Mouse (Mus musculus) erythroblast, embryonic 14.5 days (primary cell): ENCODE results near the gene Gm5134. TPM values are rescaled to one million over a fixed set of nuclear protein-coding genes. Genes with fewer than 3 reads are reported as not detected.

Experiments
- H3K27me3 ChIP-seq: 2 replicates; pipeline ENCODE4 v1.6.1; 2012; ENCODE audit warnings: inconsistent platforms; ENCODE audit not compliant: control insufficient read depth
- H3K36me3 ChIP-seq: 2 replicates; pipeline ENCODE4 v1.6.1; 2012; ENCODE audit warnings: mild to moderate bottlenecking, inconsistent platforms; ENCODE audit not compliant: control insufficient read depth
- H3K4me1 ChIP-seq: 2 replicates; pipeline ENCODE4 v1.6.1; 2012; ENCODE audit warnings: inconsistent platforms; ENCODE audit not compliant: control insufficient read depth
- H3K4me3 ChIP-seq: replicated peaks from 2 replicates; pipeline ENCODE3; 2012; ENCODE audit warnings: moderate library complexity, mild to moderate bottlenecking, inconsistent platforms
- H3K9me3 ChIP-seq: 2 replicates; pipeline ENCODE4 v1.6.1; 2012; ENCODE audit warnings: low read length, inconsistent platforms, mixed read lengths; ENCODE audit not compliant: control insufficient read depth
- GATA1 ChIP-seq: IDR thresholded peaks from 2 replicates; pipeline ENCODE4 v1.6.1; 2012; ENCODE audit warnings: low read length, inconsistent platforms, mixed read lengths
- TAL1 ChIP-seq: IDR thresholded peaks from 3 replicates; pipeline ENCODE4 v1.6.1; 2012; ENCODE audit warnings: low read length, inconsistent platforms, mixed read lengths
- polyA plus RNA-seq: library from polyadenylated mRNA; stranded (reverse); fragments of >175 nt; gene quantifications from 2 replicates; pipeline ENCODE4 v1.2.3, GENCODE M21; 2012

Gene Gm5134
- polyA plus RNA-seq, 1 experiment = not detected

DNA sequence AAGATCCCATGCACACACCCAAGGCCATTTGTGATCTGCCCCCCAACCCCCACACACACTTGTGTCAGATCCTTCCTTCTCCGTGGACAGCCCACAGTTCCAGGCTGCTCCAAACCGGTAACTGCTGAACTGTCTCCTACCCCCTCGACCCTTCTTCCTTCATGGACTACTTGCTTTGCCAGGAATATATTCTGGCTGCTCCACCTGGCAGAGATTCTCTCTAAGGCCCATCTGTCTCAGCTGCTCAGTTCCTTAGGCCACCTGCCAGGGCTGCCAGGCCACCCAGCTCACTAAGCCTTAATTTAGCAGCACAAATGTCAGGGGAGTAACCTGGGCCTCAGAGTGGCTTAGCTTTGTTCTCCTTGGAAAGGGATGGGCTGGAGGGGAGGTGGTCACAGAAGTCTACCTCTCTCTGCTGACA is 47.8 kb downstream of the Gm5134 start:
- no peaks in the 10 kb centered on the region for H3K27me3 ChIP-seq
- no peak overlapping the region for H3K4me3 ChIP-seq
- TF ChIP-seq GATA1 (no peak), TAL1 (no peak)
- no peaks in the 10 kb centered on the region for H3K9me3 ChIP-seq
- no peaks in the 10 kb centered on the region; the same call in 1 of the 2 replicates for H3K4me1 ChIP-seq
- no peaks in the 10 kb centered on the region for H3K36me3 ChIP-seq

DNA sequence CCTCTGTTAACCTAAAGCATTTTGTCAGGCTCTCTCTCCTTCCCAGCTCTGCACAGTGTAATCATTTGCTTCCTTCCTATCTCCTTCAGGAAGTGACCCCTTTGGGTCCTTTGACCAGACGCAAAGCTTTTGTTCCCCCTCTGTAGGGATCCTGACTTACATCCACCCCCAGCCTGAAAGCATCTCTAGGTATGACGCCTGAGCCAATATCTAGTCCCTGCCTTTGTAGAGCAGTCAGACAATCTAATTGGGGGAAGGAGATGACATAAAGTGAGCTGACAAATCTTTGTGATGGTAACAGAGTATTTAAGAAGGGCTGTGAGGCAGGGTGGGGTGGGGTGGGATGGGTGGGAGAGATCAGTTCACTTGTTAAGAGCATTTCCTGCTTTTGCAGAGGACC is 48.3 kb downstream of the Gm5134 start:
- H3K36me3 ChIP-seq = no peaks in the 10 kb centered on the region
- no peak overlapping the region for H3K4me3 ChIP-seq
- no peak for TF ChIP-seq GATA1
- no peak for TF ChIP-seq TAL1
- H3K9me3 ChIP-seq = no peaks in the 10 kb centered on the region
- no peaks in the 10 kb centered on the region for H3K27me3 ChIP-seq
- no peaks in the 10 kb centered on the region; the same call in 1 of the 2 replicates for H3K4me1 ChIP-seq

DNA sequence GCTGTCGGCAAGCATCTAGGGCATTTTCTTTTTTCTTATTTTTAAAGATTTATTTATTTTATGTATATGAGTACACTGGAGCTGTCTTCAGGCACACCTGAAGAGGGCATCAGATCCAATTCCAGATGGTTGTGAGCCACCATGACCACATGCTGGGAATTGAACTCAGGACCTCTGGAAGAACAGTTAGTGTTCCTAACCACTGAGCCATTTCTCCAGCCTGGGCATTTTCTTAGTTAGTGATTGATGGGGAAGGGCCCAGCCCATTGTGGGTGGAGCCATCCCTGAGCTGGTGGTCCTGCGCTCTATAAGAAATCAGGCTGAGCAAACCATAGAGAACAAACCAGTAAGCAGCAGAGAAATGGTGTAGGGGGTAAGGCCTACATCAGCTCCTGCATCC is 48.9 kb downstream of the Gm5134 start:
- H3K27me3 ChIP-seq = no peaks in the 10 kb centered on the region
- no peak for TF ChIP-seq GATA1
- no peak for TF ChIP-seq TAL1
- H3K36me3 ChIP-seq = no peaks in the 10 kb centered on the region
- no peak overlapping the region for H3K4me3 ChIP-seq
- H3K9me3 ChIP-seq = no peaks in the 10 kb centered on the region
- H3K4me1 ChIP-seq = no peaks in the 10 kb centered on the region

DNA sequence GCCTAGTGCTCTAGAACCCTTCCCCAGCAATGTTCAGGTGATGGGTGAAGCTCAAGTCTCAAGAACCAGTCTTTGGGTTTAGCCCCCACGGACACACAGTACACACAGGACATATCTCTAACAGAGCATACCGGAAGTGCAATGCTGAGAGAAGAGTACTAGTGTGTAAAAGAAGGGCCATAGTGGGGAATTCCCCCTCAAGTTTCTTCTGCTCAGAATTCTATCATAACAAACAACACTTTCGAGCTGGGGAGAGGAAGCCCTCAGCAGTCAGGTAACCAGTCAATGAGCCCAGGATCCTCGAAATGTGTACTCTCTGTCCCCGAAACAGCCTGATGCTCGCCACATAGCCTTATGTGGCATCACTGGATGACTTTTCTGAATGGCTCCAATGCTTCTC is 52.1 kb downstream of the Gm5134 start:
- H3K36me3 ChIP-seq = no peaks in the 10 kb centered on the region
- TF ChIP-seq TAL1 = no peak
- TF ChIP-seq GATA1 = no peak
- no peaks in the 10 kb centered on the region for H3K9me3 ChIP-seq
- no peak overlapping the region for H3K4me3 ChIP-seq
- peaks cover 3% of the 10 kb centered on the region for H3K4me1 ChIP-seq
- no peaks in the 10 kb centered on the region for H3K27me3 ChIP-seq

DNA sequence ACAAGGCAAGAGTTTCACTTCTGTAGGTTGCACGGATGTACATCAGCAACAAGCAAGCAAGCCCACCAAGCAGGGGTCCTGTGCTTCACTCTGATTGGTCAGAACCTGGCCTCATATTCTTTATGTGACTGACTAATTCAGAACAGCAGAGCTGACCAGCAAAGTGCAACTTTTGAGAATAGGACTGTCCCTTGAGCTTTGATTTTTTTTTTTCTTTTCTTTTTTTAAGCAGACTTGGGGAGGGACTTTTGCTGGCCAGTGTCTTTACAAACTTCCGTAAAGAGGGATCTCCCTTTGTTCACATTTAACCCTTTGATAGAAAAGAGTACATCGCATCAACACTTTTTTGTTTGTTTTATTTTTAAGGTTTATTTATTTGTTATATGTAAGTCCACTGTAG is 55.5 kb downstream of the Gm5134 start:
- no peaks in the 10 kb centered on the region for H3K36me3 ChIP-seq
- TF ChIP-seq TAL1 (no peak), GATA1 (no peak)
- no peaks in the 10 kb centered on the region for H3K27me3 ChIP-seq
- H3K4me1 ChIP-seq = peaks cover 3% of the 10 kb centered on the region
- H3K9me3 ChIP-seq = no peaks in the 10 kb centered on the region
- no peak overlapping the region for H3K4me3 ChIP-seq

DNA sequence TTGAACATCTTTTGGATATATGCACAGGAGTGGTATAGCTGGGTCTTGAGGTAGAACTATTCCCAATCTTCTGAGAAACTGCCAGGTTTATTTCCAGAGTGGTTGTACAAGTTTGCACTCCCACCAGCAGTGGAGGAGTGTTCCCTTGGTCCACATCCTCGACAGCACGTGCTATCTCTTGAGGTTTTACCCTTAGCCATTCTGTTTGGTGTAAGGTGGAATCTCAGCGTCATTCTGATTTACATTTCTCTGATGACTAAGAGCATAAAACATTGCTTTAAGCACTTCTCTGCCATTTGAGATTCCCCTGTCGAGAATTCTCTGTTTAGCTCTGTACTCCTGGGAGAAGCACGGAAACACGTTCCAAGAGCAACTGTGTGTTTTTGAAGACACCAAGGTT is 58.6 kb downstream of the Gm5134 start:
- peaks cover 2% of the 10 kb centered on the region; the same call in 1 of the 2 replicates for H3K9me3 ChIP-seq
- H3K4me3 ChIP-seq = no peak overlapping the region
- no peaks in the 10 kb centered on the region for H3K36me3 ChIP-seq
- peaks cover 3% of the 10 kb centered on the region for H3K4me1 ChIP-seq
- H3K27me3 ChIP-seq = no peaks in the 10 kb centered on the region
- TF ChIP-seq GATA1 = no peak
- no peak for TF ChIP-seq TAL1

DNA sequence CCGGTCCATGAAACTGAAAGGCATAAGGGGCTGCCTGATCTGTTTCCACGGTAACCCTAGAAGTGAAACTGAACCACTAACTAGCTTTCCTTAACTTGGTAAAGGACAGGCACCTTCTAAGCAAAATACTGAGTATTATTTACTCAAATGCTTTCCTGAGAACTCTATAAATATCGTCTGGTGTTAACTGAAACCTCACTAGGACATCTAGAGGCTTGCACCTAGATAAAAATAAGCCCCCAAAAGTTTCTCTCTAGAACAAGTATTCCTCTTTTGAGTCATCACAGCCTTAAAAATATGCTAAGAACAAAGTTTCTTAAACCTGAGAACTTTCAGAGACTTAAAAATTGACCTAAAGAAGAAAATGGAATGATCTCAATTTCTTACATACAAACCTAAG is 62.6 kb downstream of the Gm5134 start:
- TF ChIP-seq TAL1 (no peak), GATA1 (no peak)
- Histone ChIP-seq H3K4me3 (no peak overlapping the region), H3K36me3 (no peaks in the 10 kb centered on the region), H3K27me3 (no peaks in the 10 kb centered on the region), H3K9me3 (peaks cover 7% of the 10 kb centered on the region), H3K4me1 (peaks cover 6% of the 10 kb centered on the region)

DNA sequence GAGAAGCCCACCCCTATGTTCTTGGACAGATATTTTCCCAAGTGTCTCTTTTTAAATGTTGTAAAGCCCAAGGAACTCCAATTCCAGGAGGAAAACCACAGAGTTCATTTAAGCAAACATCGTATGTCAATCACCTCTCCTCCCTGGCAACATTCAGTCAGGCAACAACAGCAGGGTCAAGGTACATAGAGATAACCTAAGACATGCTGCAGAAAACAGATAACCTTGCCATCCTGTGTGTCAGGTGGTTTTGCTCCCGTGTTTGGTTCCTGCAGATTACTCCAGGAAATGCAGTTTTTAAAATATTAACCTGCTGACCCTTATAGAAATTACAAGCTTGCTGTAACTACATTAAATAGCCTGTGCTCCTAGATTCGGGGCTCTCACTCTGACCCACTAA is 67.4 kb downstream of the Gm5134 start:
- peaks cover 7% of the 10 kb centered on the region for H3K4me1 ChIP-seq
- TF ChIP-seq GATA1 = no peak
- TF ChIP-seq TAL1 = no peak
- peaks cover 5% of the 10 kb centered on the region for H3K9me3 ChIP-seq
- no peak overlapping the region for H3K4me3 ChIP-seq
- H3K27me3 ChIP-seq = no peaks in the 10 kb centered on the region
- no peaks in the 10 kb centered on the region for H3K36me3 ChIP-seq

DNA sequence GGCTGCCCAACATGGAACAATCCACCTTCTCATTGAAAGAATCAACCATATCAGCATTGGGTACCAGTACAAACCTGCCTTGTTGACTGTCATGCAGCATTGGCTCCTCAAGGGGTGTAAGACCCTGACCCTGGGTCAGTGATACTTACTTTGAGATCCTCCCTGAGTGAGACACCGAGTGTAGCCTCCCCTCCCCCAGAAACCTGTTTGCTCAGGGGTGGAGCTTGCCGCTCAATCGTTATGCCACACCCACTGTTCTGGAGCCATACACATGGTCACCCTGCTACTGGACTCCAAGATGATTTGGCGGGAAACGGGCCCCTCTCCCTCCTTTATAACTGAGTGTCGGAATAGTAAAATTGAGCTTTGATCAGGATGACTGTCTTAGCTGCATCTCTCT is 69.6 kb downstream of the Gm5134 start:
- Histone ChIP-seq H3K4me3 (no peak overlapping the region), H3K4me1 (peaks cover 7% of the 10 kb centered on the region), H3K36me3 (no peaks in the 10 kb centered on the region), H3K27me3 (no peaks in the 10 kb centered on the region), H3K9me3 (peaks cover 5% of the 10 kb centered on the region)
- TF ChIP-seq TAL1 (no peak), GATA1 (no peak)

DNA sequence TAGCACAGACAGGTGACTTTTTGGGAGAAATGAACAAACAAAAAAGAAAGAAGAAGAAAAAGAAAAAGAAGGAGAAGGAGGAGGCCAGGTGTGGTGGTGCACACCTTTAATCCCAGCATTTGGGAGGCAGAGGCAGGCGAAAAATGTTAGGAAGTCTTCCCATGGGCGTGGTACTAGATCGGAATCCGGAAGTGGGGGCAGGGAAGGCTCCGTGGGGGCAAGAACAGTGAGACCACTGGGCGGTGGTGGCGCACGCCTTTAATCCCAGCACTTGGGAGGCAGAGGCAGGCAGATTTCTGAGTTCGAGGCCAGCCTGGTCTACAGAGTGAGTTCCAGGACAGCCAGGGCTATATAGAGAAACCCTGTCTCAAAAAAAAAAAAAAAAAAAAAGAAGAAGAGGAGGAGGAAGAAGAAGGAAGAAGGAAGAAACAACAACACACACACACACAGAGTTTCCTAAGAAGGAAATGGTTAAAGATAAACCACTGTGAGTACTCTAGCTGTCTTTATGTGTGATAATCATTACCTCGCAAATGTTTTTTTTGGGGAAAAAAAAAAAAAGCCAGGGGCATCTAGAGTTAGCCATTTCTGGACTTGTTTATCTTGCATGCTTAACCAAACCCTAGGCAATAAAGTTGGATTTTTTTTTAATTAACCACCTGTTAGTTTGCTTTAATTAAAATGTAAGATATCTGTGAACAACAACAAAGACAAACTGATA is 71.3 kb downstream of the Gm5134 start:
- H3K4me1 ChIP-seq = peaks cover 11% of the 10 kb centered on the region
- 0 out of 2 replicates have a peak, but pooled peaks cover 2% of the 10 kb centered on the region for H3K9me3 ChIP-seq
- no peaks in the 10 kb centered on the region for H3K36me3 ChIP-seq
- no peaks in the 10 kb centered on the region for H3K27me3 ChIP-seq
- H3K4me3 ChIP-seq = no peak overlapping the region
- TF ChIP-seq GATA1 = no peak
- TF ChIP-seq TAL1 = no peak
